Mouse (Mus musculus): ENCODE measurements around the gene Atf5.

- TF ChIP-seq POLR2A (IDR thresholded peaks at IDR 0.05; ENCODE audit: control insufficient read depth, extremely low read depth, insufficient read depth, low read length, poor library complexity) (no peak), CTCF (IDR thresholded peaks at IDR 0.05; ENCODE audit: borderline replicate concordance, control insufficient read depth, extremely low read depth, insufficient read depth, low read length, poor library complexity) (no peak)
Observed at GRCm38 (mm10) chr7:44790066-44790465, 26.4 kb downstream of the Atf5 start.

All from thymus, adult 2 months (tissue).